Mouse (Mus musculus) activated CD4-positive, CD25-positive, alpha-beta regulatory T cell (primary cell): ENCODE data around the gene Tom1l2. TPM values are rescaled to one million over a fixed set of nuclear protein-coding genes. Genes with fewer than 3 reads are reported as not detected.

Source experiments
- polyA plus RNA-seq, 2 experiments: library from polyadenylated mRNA; unstranded; fragments of 100-300 nt; shearing (Covaris generic); gene quantifications; one replicate each; pipeline ENCODE4 v1.2.1; 2017

The Tom1l2 gene
- polyA plus RNA-seq, result 10 to 100 TPM; 22.7 to 25.4 TPM

GRCm38 (mm10) chr11:60352559-60353411 is at the start of gene Tom1l2, which contains the start of gene Drc3:
Gene Tom1l2 (minus strand): TSS chr11:60352905.
Gene Drc3 (plus strand): TSS chr11:60353329.

GRCm38 (mm10) chr11:60222469-60223236 is 130.1 kb downstream of the Tom1l2 start, which contains the start of gene Srebf1:
Gene Srebf1 (minus strand): TSS chr11:60222581.

Other genes starting within 250 kb of the Tom1l2 start
- gene Rai1, start 247.9 kb downstream of the Tom1l2 start, polyA plus RNA-seq, result 10 to 100 TPM; 19.8 to 21.1 TPM
- 10 to 100 TPM; 56.2 to 57.7 TPM for gene Srebf1, start 130.3 kb downstream of the Tom1l2 start, polyA plus RNA-seq
- gene Drc3, start 424 bp upstream of the Tom1l2 start, polyA plus RNA-seq, result 1 to 10 TPM in 1 of 2 experiments, under 1 TPM in 1; 0.27 to 1.0 TPM
- 10 to 100 TPM; 12.7 to 20.7 TPM for gene Gid4, start 64.2 kb upstream of the Tom1l2 start, polyA plus RNA-seq
- 10 to 100 TPM; 38.8 to 44.1 TPM for gene Atpaf2, start 65.6 kb upstream of the Tom1l2 start, polyA plus RNA-seq
- gene Drg2, start 101.7 kb upstream of the Tom1l2 start, polyA plus RNA-seq, result 10 to 100 TPM; 42.2 to 53.7 TPM
- under 1 TPM in 1 of 2 experiments, not detected in 1; 0.25 TPM for gene Myo15, start 116.4 kb upstream of the Tom1l2 start, polyA plus RNA-seq
- gene Alkbh5, start 183.5 kb upstream of the Tom1l2 start, polyA plus RNA-seq, result 10 to 100 TPM; 17.2 to 26.4 TPM